Comparison of ENCODE assay signal across 21 mouse cellular contexts in genomic region chr5:80876600-80876999, GRCm38 (mm10).
A peak's percentile ranks its signal among the peaks of the same experiment; 100 is the strongest.
DNase-seq lines count a peak whose midpoint lies in the region; ATAC-seq and TF ChIP-seq lines count a peak whose summit lies in the region.
"Had no signal": no experiment of that assay in that cellular context is flagged by ENCODE, and none has a peak within 500 bp of the region (broad histone marks: within the 10 kb centered on the region; RNA-seq: fewer than 3 reads in every experiment).

No protein-coding gene starts in this region.

- H3K9ac ChIP-seq in CH12.LX (ENCODE audit: insufficient read depth, low read depth), result no peak overlapping the region
- H3K9ac ChIP-seq: embryonic facial prominence, embryonic 12.5 days; forebrain, embryonic 13.5 days; forebrain, embryonic 15.5 days; forebrain, postnatal 0 days had no signal

- dilution Hi-C loops in CH12.LX (cut with MboI; ENCODE audit: extremely low pct_ligation_motif_present, extremely low pct_unique_long_range_greater_than_20kb, low sequenced_read_pairs), result no loop called here

- no peak for TF ChIP-seq RAD21 in CH12.LX (IDR thresholded peaks at IDR 0.05; ENCODE audit: low read depth, low read length)

- H3K27me3 ChIP-seq in CH12.LX (replicated peaks), result no peaks in the 10 kb centered on the region
- H3K27me3 ChIP-seq: embryonic facial prominence, embryonic 12.5 days; forebrain, embryonic 13.5 days; forebrain, embryonic 15.5 days had no signal

- H3K4me3 ChIP-seq in CH12.LX (replicated peaks in 1 of 3; ENCODE audit: low read depth in 2 of 3, low read length in 2 of 3, poor library complexity in 1 of 3), result no peak overlapping the region
- H3K4me3 ChIP-seq: embryonic facial prominence, embryonic 10.5 days; embryonic facial prominence, embryonic 12.5 days; forebrain, embryonic 13.5 days; forebrain, embryonic 15.5 days had no signal

- intact Hi-C loops in heart, postnatal 10 days (cut with DNase I), result no loop called here

- no peak for TF ChIP-seq EP300 in CH12.LX (IDR thresholded peaks at IDR 0.05; ENCODE audit: low read length)

- H3K36me3 ChIP-seq in CH12.LX (replicated peaks in 1 of 2; ENCODE audit: control insufficient read depth in 1 of 2, insufficient read depth in 1 of 2, low read length in 1 of 2), result no peaks in the 10 kb centered on the region
- H3K36me3 ChIP-seq: embryonic facial prominence, embryonic 10.5 days; embryonic facial prominence, embryonic 12.5 days; forebrain, embryonic 15.5 days had no signal

- no peaks in the 10 kb centered on the region for H3K79me2 ChIP-seq in CH12.LX (replicated peaks; ENCODE audit: control insufficient read depth, extremely low read depth, insufficient read depth, poor library complexity, severe bottlenecking)

- H3K4me1 ChIP-seq in CH12.LX (ENCODE audit: control insufficient read depth in 1 of 2, insufficient read depth in 2 of 2), result peaks cover 0 to 6% of the 10 kb centered on the region in 2 experiments; a peak in 1 of 4 replicates
- H3K4me1 ChIP-seq: embryonic facial prominence, embryonic 10.5 days; embryonic facial prominence, embryonic 12.5 days; forebrain, embryonic 13.5 days; forebrain, embryonic 15.5 days had no signal

- no peak overlapping the region for H3K27ac ChIP-seq in CH12.LX (ENCODE audit: insufficient read depth, low read depth)
- H3K27ac ChIP-seq: embryonic facial prominence, embryonic 10.5 days; embryonic facial prominence, embryonic 12.5 days; forebrain, embryonic 13.5 days; forebrain, embryonic 15.5 days had no signal

- H3K9me3 ChIP-seq in CH12.LX (replicated peaks; ENCODE audit: low read length), result no peaks in the 10 kb centered on the region
- H3K9me3 ChIP-seq: embryonic facial prominence, embryonic 10.5 days; embryonic facial prominence, embryonic 12.5 days; forebrain, embryonic 13.5 days; forebrain, embryonic 15.5 days had no signal

- in situ Hi-C loops in CH12.LX (cut with MboI; ENCODE audit: low pct_ligation_motif_present, low pct_unique_long_range_greater_than_20kb, low sequenced_read_pairs), result no loop called here

- TF ChIP-seq CTCF in CH12.LX (conservative IDR thresholded peaks at IDR 0.05 in 1 of 2, IDR thresholded peaks at IDR 0.05 in 1 of 2; ENCODE audit: low read depth in 2 of 2, low read length in 2 of 2), result no peak

- peak; percentile 53; the same call in 1 of the 2 replicates for ATAC-seq in granulocyte monocyte progenitor cell, adult 5-6 weeks (replicated peaks; ENCODE audit: poor library complexity, severe bottlenecking)
- ATAC-seq in megakaryocyte, adult 5-6 weeks (ENCODE audit: poor library complexity, severe bottlenecking), result peak; percentile 66
- ATAC-seq: CD4-positive, CD25-positive, alpha-beta regulatory T cell, adult 4 months; forebrain, embryonic 13.5 days; forebrain, embryonic 15.5 days; forebrain, postnatal 0 days had no signal

- no peak overlapping the region for H3K4me2 ChIP-seq in CH12.LX (ENCODE audit: insufficient read depth, low read depth, poor library complexity, severe bottlenecking)
- H3K4me2 ChIP-seq: embryonic facial prominence, embryonic 12.5 days; forebrain, embryonic 13.5 days; forebrain, embryonic 15.5 days had no signal

- DNase-seq in CH12.LX (ENCODE audit: extremely low read depth), result peak; percentile 12
- no peak for DNase-seq in layer of hippocampus, postnatal 10 days (ENCODE audit: low spot score in 2 of 2)
- no peak for DNase-seq in cerebellum, postnatal 4 days (ENCODE audit: low spot score in 2 of 2)
- no peak for DNase-seq in heart, postnatal 10 days
- DNase-seq in thymus, postnatal 14 days, result no peak
- DNase-seq: adrenal gland, adult 2 months; adrenal gland, postnatal 25 days; B cell, adult 2 months; cerebellum, adult 11-12 months; cerebellum, adult 2 months; cerebellum, adult 9-10 months; cerebellum, postnatal 10 days; cerebellum, postnatal 25 days; forebrain, postnatal 0 days had no signal

- no peak for TF ChIP-seq POLR2A in CH12.LX (IDR thresholded peaks at IDR 0.05; ENCODE audit: low read depth, low read length)

TF ChIP-seq in CH12.LX, 34 proteins besides CTCF, POLR2A, EP300 and RAD21:
- TF ChIP-seq MYC (IDR thresholded peaks at IDR 0.05; ENCODE audit: low read depth, low read length) (no peak), MXI1 (IDR thresholded peaks at IDR 0.05; ENCODE audit: low read depth, low read length) (no peak), USF1 (IDR thresholded peaks at IDR 0.05; ENCODE audit: low read depth, low read length) (no peak), SIN3A (IDR thresholded peaks at IDR 0.05; ENCODE audit: low read length) (no peak), CHD1 (IDR thresholded peaks at IDR 0.05; ENCODE audit: low read depth, low read length) (no peak), USF2 (conservative IDR thresholded peaks at IDR 0.05; ENCODE audit: low read depth, low read length) (no peak), IRF4 (IDR thresholded peaks at IDR 0.05; ENCODE audit: low read depth, low read length) (no peak), MAFK (IDR thresholded peaks at IDR 0.05; ENCODE audit: insufficient replicate concordance, low read length) (no peak), NELFE (IDR thresholded peaks at IDR 0.05; ENCODE audit: low read depth, low read length) (no peak), ZC3H11A (IDR thresholded peaks at IDR 0.05; ENCODE audit: low read depth, low read length) (no peak), ELF1 (IDR thresholded peaks at IDR 0.05; ENCODE audit: low read depth, low read length) (no peak), ZMIZ1 (IDR thresholded peaks at IDR 0.05; ENCODE audit: low read depth, low read length) (no peak)
